Mouse (Mus musculus) fibroblast of lung, adult 2 months (primary cell): ENCODE results near the gene Gm9999.
"Not testable (repeated sequence)": the region's sequence is repeated elsewhere in the genome, so short reads cannot be mapped to it uniquely, and the experiment has no call there.

ENCODE experiments used
- DNase-seq: peaks from one replicate; pipeline ENCODE4 v3.0.0-alpha.2; 2011; ENCODE audit warnings: low read depth

Gene Gm9999

DNA sequence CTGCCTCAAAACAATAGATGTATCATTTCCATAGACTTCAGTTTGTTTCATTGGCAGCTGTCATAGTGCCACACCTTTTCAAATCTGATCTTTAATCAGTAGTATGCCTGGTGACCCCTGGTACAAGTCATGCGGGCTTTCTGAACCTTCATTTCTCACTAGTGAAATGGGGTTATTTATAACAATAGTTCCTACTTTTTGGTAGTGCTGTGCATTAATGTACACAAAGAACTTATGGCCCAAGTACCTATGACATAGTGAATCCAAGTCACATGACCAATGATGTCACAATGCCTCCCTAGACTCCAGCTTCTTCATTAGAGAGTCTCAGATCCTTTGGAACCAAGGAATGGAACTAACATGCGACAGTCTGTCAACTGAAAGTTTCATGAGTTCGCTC lies at the start of gene Gm9999:
Gene Gm9999 (plus strand): TSS at position 301 of the 400 bp plus-strand sequence.
- DNase-seq, result no peak

- no peak for DNase-seq
These were observed 48.6 kb upstream of the Gm9999 start for GRCm38 (mm10) chr7:46934788-46935187.

- peak; percentile 15 for DNase-seq
These were observed 47.5 kb upstream of the Gm9999 start for GRCm38 (mm10) chr7:46935847-46936246.

DNA sequence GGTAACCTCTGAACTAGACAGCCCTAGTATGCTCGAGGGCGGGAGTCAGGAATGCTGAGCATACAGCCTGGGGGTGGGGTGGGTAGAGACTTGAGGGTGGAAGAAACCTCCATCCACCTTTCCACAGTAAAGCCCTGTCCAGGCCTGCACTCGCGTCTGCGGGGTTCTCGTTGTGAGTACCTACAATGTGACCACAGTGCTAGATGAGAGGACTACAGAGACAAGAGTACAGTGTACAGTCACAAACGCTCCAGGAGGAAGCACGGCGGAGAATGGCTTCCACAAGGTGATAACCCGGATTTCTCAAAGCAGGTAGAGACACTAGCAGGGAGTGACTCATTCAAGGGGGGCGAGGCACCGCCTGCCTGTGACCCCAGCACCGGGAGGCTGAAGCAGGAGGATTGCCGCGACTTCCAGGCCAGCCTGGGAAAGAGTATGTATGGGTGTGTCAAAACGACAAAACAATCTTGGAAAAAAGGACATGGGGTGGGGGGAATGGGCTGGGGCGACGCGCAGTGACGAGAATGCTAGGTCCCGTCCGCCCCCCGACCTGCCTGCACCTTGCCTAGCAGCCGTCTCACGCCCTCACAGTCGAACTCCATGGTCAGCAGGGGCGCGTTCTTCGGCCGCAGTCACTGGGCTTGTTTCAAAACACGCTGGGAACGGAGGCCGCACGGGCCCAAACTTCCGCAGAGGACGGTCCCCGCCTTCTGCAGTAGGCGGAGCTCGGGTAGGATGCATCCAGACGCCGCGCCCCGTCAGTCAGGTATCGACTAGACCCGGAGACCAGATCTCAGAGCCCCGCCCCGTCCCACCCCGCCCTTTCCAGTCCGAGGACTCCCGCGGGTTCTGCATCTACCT lies 25.3 kb upstream of the Gm9999 start, which contains the start of gene Uevld:
Gene Uevld (minus strand): TSS at position 697 of the 861 bp plus-strand sequence.
- peak; percentile 57 for DNase-seq

GRCm38 (mm10) chr7:46958853-46959252 lies 24.5 kb upstream of the Gm9999 start:
- no peak for DNase-seq

- DNase-seq, result no peak
These were observed 22.4 kb upstream of the Gm9999 start for GRCm38 (mm10) chr7:46960991-46961390.

DNA sequence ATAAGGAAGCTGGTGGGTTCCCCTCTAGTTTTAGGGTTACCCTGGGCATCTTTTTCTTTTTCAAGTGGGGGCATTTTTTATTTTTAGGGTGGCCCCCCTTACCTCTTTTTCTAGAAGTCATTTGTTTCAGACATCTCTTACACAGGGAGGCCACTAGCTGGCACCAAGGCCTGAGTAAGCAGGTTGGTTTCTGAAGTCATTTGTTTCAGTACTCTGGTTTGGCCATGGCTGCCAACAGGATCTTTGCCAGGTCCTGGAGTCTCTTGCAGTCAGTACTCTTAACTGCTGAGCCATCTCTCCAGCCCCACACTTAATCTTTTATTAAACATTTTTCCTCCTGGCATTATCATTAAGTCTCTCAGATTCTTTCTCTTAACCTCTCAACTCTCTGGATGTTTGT lies 21.2 kb upstream of the Gm9999 start:
- DNase-seq, result peak; percentile 40

GRCm38 (mm10) chr7:46962806-46963618 lies 20.4 kb upstream of the Gm9999 start:
- DNase-seq, result peak; percentile 55

- no peak for DNase-seq
These were observed 19.3 kb upstream of the Gm9999 start for GRCm38 (mm10) chr7:46964070-46964469.

DNA sequence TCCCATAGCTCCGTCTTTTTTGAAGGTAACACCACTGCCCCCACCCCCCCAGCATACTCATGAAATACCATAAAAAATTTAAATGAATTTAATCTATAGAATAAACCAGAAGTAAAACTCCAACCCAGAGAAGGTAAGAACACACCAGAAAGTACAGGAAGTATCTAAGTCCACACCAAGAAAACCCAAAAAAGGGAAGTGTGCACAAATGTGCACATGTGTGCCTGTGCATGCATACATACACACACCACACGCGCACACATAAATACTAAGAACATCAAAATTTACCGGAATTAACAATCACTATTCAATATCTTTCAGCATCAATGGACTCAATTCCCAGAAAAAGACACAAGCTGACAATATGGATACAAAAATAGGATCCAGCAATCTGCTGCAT lies 13.5 kb upstream of the Gm9999 start:
- DNase-seq, result no peak

DNA sequence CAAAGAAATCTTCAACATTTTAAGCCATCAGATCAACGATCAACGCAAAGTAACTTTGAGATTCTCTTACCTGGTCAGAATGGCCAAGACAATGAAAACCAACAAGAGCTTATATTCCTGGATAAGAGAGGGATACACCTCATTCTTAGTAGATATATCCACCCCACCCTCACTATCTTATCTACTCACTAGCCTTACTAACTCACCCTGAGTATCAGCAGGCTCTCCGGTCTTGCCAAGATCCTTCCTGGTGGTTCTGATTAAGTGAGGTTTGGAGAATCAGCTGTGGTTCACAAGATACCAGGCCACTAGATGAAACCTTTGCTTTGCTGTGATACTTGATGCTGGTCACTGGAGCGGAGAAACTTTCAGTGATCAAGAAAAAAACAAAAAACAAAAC lies 8.7 kb upstream of the Gm9999 start:
- no peak for DNase-seq

DNA sequence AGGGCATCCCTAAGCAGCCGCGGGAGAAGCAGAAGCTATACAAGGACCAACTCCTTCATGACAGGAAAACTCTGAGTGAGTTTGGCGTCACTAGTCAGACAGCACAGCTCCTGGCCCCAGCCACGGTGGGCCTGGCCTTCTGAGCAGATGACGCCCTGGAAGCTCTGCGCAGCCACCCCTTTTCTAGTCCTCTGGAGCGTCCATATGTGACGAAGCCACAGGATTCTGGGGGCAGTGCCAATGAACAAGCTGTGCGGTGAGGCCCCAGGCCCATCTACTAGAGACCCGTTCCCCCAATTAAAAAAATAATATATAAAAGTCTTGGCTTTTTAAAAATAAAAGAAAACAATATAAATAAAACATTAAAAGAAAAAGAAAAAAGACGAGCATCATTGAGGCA lies 7.9 kb upstream of the Gm9999 start:
- DNase-seq, result no peak

DNA sequence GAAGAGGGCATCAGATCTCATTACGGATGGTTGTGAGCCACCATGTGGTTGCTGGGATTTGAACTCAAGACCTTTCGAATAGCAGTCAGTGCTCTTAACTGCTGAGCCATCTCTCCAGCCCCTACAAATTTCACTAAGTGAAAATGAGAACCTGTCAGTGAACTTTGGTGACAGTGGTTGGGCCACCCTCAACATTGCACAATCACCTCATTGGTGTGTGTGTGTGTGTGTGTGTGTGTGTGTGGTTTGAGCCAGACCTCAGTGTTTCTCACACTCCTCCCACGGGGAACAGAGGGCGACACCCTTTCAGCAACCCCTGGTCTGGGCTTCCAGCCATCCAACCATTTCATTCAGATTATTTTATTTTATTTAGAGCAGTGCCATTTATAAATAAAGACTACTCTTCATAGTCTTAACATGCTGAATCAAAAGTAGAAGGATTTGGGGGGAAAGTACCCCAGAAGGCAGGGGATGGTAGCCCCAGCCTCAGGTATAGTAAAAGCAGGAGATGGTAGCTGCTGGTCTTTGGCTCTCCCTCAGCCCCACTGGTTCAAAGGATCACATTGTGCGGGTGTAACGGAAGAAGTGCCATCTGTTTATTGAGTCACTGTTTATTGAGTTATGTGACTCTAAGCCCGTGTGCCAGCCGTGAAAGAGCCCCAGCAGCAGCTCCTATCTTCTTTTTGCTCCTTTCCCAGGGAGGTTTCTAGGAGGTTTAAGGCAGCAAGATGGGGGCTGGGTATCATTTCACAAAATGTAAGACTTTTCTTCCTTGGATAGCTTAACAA lies 2.5 kb downstream of the Gm9999 start:
- no peak for DNase-seq

GRCm38 (mm10) chr7:46986646-46987045 lies 3.3 kb downstream of the Gm9999 start:
- no peak for DNase-seq

GRCm38 (mm10) chr7:46987073-46987472 lies 3.7 kb downstream of the Gm9999 start:
- no peak for DNase-seq

- DNase-seq, result not testable (repeated sequence)
These were observed 6.0 kb downstream of the Gm9999 start for GRCm38 (mm10) chr7:46989387-46989786.

DNA sequence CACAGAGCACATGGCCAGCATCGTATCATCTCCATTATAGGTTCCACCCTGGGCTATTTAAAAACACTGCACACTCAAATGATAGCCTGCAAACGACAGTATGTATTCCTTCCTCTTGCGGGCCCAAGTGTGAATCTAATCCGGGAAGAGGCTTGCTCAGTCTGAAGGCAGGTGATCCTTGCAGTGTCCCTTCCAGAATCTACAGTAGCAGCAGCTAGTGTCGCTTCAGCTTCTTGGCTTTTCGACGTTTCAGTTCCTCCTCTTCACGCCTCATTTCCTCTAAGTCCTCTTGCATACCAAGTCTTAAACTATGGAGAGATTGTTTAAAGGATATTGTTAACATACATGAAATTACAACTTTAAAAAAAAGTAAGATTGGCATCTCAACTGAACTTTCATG lies 9.7 kb downstream of the Gm9999 start:
- no peak for DNase-seq

DNA sequence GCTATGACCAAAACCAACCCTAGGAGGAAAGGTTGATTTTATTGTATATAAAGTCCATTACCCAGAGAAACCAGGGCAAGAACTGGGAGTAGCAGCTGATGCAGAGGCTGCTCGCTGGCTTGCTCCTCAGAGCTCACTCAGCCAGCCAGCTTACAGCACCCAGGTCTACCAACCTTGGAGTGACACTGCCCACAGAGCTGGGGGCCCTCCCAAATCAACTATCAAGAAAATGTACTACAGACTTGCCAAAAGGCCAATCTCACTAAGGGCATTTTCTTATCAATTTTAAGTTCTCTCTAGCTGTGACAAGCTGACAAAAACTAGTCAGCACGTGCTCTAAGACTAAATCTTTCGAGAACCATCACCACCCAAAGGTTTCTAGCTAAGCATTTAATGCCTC lies 12.2 kb downstream of the Gm9999 start:
- no peak for DNase-seq

- DNase-seq, result no peak
These were observed 13.6 kb downstream of the Gm9999 start for GRCm38 (mm10) chr7:46997008-46997407.

DNA sequence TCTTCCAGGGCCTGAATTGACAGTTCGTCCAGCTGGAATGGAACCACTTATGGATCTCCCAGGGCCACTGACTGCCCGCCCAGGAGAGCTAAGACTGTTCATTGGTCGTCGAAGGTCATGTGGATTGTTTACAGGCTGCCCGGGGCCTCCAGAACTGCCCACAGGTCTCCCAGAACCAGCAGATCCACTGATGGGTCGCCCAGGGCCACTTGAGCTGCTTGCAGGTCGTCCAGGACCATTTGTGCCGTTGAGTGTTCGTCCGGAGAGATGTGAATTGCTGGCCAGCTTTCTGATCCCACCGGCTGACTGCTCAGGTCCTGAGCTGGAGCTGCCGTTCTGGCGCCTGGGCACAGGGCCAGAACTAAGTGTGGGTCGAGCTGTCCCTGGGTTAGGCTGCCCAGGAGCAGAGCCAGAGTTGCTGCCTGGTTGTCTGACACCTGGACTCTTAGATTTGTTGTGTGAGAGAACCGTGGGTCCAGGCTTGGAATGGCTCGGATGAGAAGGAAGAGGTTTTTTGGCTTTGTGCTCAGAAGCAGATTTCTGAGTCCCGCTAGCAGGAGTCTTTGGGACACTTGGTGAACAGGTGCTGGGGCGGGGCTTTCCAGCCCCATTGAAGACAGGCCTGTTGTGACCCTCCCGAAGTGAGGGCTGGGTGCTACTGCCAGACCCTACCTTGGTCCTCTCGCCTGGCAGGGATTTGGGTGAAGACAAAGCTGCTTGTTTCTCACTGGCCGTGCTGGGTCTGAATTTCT lies 14.4 kb downstream of the Gm9999 start:
- no peak for DNase-seq

DNA sequence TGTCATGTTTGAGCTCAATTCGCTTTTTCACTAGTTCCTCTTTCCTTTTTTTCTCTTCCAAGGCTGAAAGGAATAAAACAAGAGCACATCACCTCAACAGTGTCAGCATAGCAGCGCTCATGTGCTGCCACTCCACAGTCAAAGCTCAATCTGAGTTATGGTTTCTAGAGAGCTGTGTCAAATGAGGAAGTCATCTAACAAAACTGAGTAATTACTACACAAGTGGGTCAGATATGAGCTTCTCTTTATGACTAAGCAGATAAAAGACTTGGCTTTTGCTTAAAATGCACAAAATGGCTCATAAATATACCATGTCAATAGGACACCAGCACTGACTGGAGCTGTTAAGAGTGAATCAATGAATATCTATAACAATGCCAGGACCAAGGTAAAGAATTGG lies 15.6 kb downstream of the Gm9999 start:
- no peak for DNase-seq
